Comparison of ENCODE assay signal across 18 mouse cellular contexts in genomic region chr16:71224469-71224868, GRCm38 (mm10).
A peak's percentile ranks its signal among the peaks of the same experiment; 100 is the strongest.
DNase-seq lines count a peak whose midpoint lies in the region; ATAC-seq and TF ChIP-seq lines count a peak whose summit lies in the region.
"Had no signal": no experiment of that assay in that cellular context is flagged by ENCODE, and none has a peak within 500 bp of the region (broad histone marks: within the 10 kb centered on the region; RNA-seq: fewer than 3 reads in every experiment).

No protein-coding gene starts in this region.

- no peak overlapping the region for H3K4me3 ChIP-seq in forebrain, embryonic 13.5 days
- no peak overlapping the region for H3K4me3 ChIP-seq in forebrain, embryonic 10.5 days
- no peak overlapping the region for H3K4me3 ChIP-seq in hindbrain, postnatal 0 days (ENCODE audit: low read length)
- H3K4me3 ChIP-seq in hindbrain, embryonic 12.5 days = no peak overlapping the region
- H3K4me3 ChIP-seq: embryonic facial prominence, embryonic 15.5 days; erythroblast, embryonic 14.5 days; gastrocnemius, adult 2 months; heart, embryonic 12.5 days; intestine, embryonic 15.5 days had no signal

- no peaks in the 10 kb centered on the region for H3K36me3 ChIP-seq in forebrain, embryonic 13.5 days (ENCODE audit: poor library complexity, severe bottlenecking)
- no peaks in the 10 kb centered on the region for H3K36me3 ChIP-seq in forebrain, embryonic 10.5 days (replicated peaks)
- no peaks in the 10 kb centered on the region for H3K36me3 ChIP-seq in hindbrain, postnatal 0 days (ENCODE audit: insufficient read depth, low read length)
- no peaks in the 10 kb centered on the region for H3K36me3 ChIP-seq in hindbrain, embryonic 12.5 days
- H3K36me3 ChIP-seq: embryonic facial prominence, embryonic 15.5 days; heart, embryonic 12.5 days; intestine, embryonic 15.5 days had no signal

- peak; percentile 69; the same call in 1 of the 2 replicates for ATAC-seq in forebrain, embryonic 13.5 days
- no peak for ATAC-seq in hindbrain, postnatal 0 days
- no peak for ATAC-seq in hindbrain, embryonic 12.5 days (ENCODE audit: low FRiP score)
- ATAC-seq: intestine, embryonic 15.5 days had no signal

- no peak for DNase-seq in forebrain, embryonic 10.5 days (ENCODE audit: extremely low spot score, low spot score)
- peak; percentile 7 for DNase-seq in hindbrain, postnatal 0 days (ENCODE audit: low spot score)
- DNase-seq in brain, adult 2 months (ENCODE audit: low read depth, low spot score) = peak; percentile 30
- DNase-seq in brain, embryonic 14.5 days (ENCODE audit: low read depth) = peak; percentile 70
- DNase-seq: adrenal gland, adult 2 months; adrenal gland, postnatal 25 days; cerebellum, adult 11 months; cerebellum, adult 9-10 months; cerebellum, postnatal 36 days; gastrocnemius, adult 2 months; gastrocnemius, postnatal 25 days; kidney, adult 18-20 months had no signal

- no peak for TF ChIP-seq POLR2A in brain, embryonic 14.5 days (IDR thresholded peaks at IDR 0.05; ENCODE audit: borderline replicate concordance, extremely low read depth, insufficient read depth, insufficient read length, poor library complexity, severe bottlenecking)

- no peak for TF ChIP-seq CTCF in hindbrain, postnatal 0 days (IDR thresholded peaks at IDR 0.05; ENCODE audit: low read depth)
- no peak for TF ChIP-seq CTCF in brain, embryonic 14.5 days (IDR thresholded peaks at IDR 0.05; ENCODE audit: borderline replicate concordance, extremely low read depth, insufficient read depth, insufficient read length)

- H3K27me3 ChIP-seq in forebrain, embryonic 13.5 days = no peaks in the 10 kb centered on the region
- no peaks in the 10 kb centered on the region for H3K27me3 ChIP-seq in forebrain, embryonic 10.5 days (ENCODE audit: poor library complexity, severe bottlenecking)
- no peaks in the 10 kb centered on the region for H3K27me3 ChIP-seq in hindbrain, postnatal 0 days (ENCODE audit: insufficient read depth, low read length)
- no peaks in the 10 kb centered on the region for H3K27me3 ChIP-seq in hindbrain, embryonic 12.5 days
- H3K27me3 ChIP-seq: embryonic facial prominence, embryonic 15.5 days; heart, embryonic 12.5 days; intestine, embryonic 15.5 days had no signal

- H3K27ac ChIP-seq in forebrain, embryonic 13.5 days = no peak overlapping the region
- H3K27ac ChIP-seq in forebrain, embryonic 10.5 days = no peak overlapping the region
- no peak overlapping the region for H3K27ac ChIP-seq in hindbrain, postnatal 0 days
- no peak overlapping the region for H3K27ac ChIP-seq in hindbrain, embryonic 12.5 days
- H3K27ac ChIP-seq: embryonic facial prominence, embryonic 15.5 days; gastrocnemius, adult 2 months; intestine, embryonic 15.5 days had no signal

- WGBS in forebrain, embryonic 13.5 days = 38% methylated on average over 6 of the region's 6 CpGs
- WGBS in forebrain, embryonic 10.5 days = 82% methylated on average over 6 of the region's 6 CpGs
- 27% methylated on average over 6 of the region's 6 CpGs for WGBS in hindbrain, postnatal 0 days
- WGBS in hindbrain, embryonic 12.5 days = 56% methylated on average over 6 of the region's 6 CpGs

- H3K9ac ChIP-seq in forebrain, embryonic 13.5 days = no peak overlapping the region
- no peak overlapping the region for H3K9ac ChIP-seq in hindbrain, postnatal 0 days (replicated peaks; ENCODE audit: low read length)
- no peak overlapping the region for H3K9ac ChIP-seq in hindbrain, embryonic 12.5 days
- H3K9ac ChIP-seq: embryonic facial prominence, embryonic 15.5 days; heart, embryonic 12.5 days; intestine, embryonic 15.5 days had no signal

- H3K9me3 ChIP-seq in forebrain, embryonic 13.5 days (replicated peaks) = no peaks in the 10 kb centered on the region
- H3K9me3 ChIP-seq in forebrain, embryonic 10.5 days = no peaks in the 10 kb centered on the region
- no peaks in the 10 kb centered on the region for H3K9me3 ChIP-seq in hindbrain, postnatal 0 days (ENCODE audit: low read length)
- no peaks in the 10 kb centered on the region for H3K9me3 ChIP-seq in hindbrain, embryonic 12.5 days (replicated peaks)
- H3K9me3 ChIP-seq: embryonic facial prominence, embryonic 15.5 days; heart, embryonic 12.5 days; intestine, embryonic 15.5 days had no signal

- H3K4me2 ChIP-seq in forebrain, embryonic 13.5 days = no peak overlapping the region
- H3K4me2 ChIP-seq in hindbrain, postnatal 0 days (ENCODE audit: low read depth, low read length) = no peak overlapping the region
- no peak overlapping the region for H3K4me2 ChIP-seq in hindbrain, embryonic 12.5 days (replicated peaks)
- H3K4me2 ChIP-seq: embryonic facial prominence, embryonic 15.5 days; heart, embryonic 12.5 days; intestine, embryonic 15.5 days had no signal

- peaks cover 8% of the 10 kb centered on the region; the same call in 1 of the 2 replicates for H3K4me1 ChIP-seq in forebrain, embryonic 13.5 days
- H3K4me1 ChIP-seq in forebrain, embryonic 10.5 days = no peaks in the 10 kb centered on the region
- H3K4me1 ChIP-seq in hindbrain, postnatal 0 days (ENCODE audit: insufficient read depth, low read length) = no peaks in the 10 kb centered on the region
- no peaks in the 10 kb centered on the region for H3K4me1 ChIP-seq in hindbrain, embryonic 12.5 days
- H3K4me1 ChIP-seq: embryonic facial prominence, embryonic 15.5 days; heart, embryonic 12.5 days; intestine, embryonic 15.5 days had no signal
